Mouse (Mus musculus) gonadal fat pad, adult 2 months (tissue): ENCODE data around the gene Ankub1. TPM values are rescaled to one million over a fixed set of nuclear protein-coding genes. Genes with fewer than 3 reads are reported as not detected.

Experiments used
- DNase-seq: peaks from one replicate; pipeline ENCODE4 v3.0.0-alpha.2; 2012; ENCODE audit warnings: low read depth
- polyA plus RNA-seq: library from polyadenylated mRNA; depleted of rRNA; stranded (reverse); fragments of >200 nt; gene quantifications from 2 replicates; pipeline ENCODE4 v1.2.3, GENCODE M21; 2012; rRNA removed

The Ankub1 gene
- polyA plus RNA-seq, 1 experiment = not detected

DNA sequence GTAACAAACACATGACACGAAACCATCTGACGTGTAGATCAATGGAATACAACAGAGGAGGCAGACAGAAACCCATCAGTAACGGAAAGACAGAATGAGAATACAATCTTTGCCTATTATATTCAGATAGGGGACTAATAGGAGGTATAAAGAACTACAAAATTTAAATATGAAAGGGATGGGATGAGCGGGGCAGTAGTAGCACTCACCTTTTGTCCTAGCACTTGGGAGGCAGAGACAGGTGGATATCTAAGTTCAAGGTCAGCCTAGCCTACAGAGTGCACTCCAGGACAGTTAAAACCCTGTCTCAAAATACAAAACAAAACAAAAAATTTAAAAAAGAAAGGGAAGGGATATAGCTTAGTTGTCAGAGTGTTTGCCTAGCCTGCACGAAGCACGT lies 49.4 kb downstream of the Ankub1 start:
- no peak for DNase-seq

DNA sequence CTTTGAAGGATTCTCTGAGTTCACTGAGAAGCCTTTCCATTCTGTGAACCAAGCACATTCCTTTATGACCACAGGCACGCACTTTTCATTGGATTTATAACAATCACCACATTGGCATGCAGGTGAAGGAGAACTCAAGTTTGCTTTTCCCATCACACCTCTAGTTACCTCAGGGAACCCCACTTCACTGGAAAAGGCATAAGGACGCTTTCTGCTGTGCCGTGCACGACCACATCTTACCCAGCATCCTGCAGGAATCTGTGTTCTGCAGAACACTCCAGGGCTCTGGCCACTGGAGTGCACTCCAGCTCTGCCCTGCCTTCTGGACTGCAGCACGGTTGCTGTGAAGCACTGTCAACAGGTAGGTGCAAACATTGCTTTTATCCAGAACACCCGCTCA lies 55.0 kb downstream of the Ankub1 start:
- no peak for DNase-seq

DNA sequence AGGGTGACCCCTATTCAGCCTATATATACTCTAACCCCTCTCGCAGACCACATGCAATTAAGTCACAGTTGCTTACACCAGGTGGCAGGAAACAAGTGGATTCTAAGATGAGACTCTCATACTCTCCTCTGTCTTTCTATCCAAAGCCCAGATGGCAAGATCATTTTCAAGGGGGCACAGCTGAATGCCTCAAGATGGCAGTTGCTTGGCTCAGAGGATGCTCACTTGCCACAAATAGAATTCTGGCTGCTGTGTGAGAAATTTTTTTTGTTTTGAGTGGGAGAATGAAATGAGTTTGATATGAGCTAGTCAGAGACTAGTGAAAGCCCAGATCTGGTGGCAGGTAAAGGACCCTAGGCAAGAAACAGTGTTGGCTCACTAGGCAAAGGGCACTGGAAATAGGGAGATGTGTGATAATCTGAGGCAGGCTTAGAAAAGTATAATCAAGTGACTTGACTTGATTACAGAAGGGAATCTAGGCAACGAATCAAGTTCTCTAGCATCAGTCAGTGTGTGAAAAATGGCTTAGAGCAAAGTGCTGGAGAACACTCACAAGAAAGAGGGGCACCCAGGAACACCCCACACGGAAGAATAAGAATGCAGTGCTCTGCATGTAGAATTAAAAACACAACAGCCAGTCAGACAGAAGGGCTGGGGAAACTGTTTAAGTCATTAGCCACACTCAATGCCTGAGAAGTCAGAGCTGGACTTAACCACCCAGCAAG lies 57.7 kb downstream of the Ankub1 start:
- DNase-seq = no peak

DNA sequence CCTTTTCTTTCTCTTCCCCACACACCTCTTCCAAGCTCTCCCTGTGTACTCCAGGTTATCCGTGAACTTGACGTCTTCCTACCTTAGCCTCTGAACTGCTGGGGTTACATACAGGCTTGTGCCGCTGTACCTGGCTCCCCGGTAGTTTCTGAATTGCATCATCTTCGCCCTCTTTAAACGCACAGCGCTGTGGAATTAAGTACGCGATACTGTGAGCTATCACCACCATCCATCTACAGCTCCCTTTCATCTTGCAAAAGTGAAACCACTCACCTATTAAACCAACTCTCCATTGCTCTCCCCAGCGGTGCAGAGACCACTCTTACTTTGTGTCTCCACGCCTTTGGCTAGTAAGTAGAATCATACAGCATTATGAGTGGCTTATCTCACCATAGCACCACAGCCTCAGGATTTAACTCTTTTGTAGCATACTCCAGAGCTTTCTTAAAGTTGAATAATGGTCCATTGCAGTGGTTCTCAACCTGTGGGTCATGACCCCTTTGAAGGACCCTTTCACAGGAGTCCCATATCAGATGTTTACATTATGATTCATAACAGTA lies 65.6 kb downstream of the Ankub1 start:
- DNase-seq = no peak

DNA sequence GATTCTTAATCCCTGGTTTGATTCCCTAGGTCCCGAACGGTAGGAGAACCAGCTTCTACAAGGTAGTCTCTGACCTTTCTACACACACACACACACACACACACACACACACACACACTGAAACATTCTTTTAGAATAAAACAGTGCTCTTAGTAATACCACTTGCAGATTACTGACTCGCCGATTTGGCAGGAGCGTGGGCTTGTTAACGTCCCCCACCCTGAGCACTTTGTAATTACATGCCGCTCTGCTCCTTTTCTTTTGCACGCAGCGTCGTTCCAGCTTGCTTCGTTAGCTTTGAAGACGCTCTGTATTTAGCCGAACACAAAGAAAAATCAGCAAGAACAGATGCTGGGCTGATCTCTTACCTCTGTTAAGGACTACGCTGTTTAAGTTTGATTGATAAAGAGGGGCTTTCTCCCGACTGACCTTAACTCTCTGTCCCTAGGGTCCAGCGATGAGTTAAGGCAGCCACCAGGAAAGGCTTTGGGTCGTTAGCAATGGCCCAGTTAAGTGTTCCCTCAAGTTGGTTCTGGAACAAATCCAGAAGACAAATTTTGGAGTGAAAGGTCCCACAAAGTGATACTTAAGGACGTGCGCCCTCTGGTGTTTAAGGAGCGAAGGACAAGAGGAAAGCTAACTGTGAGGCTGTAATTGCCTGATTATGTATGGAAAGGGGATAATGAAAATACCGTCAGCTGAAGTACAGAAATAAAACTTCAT lies 67.2 kb downstream of the Ankub1 start:
- DNase-seq = no peak

DNA sequence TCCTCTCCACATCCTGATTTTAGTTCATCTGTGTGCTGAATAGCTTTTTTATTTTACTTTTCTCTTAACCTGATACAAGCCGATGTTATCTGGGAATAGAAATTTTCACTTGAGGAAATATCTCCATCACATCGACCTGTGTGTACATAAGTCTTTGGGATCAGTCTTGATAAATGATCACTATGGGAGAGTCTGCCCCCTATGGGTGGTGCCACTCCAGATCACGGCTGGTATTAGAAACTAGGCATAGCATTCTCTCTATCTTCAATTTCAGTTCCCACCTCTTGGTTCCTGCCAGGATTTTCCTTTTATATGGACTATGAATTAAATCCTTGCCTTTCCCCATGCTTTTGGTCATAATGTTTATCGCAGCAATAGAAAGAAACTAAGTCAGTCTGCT lies 72.9 kb downstream of the Ankub1 start:
- DNase-seq = no peak

DNA sequence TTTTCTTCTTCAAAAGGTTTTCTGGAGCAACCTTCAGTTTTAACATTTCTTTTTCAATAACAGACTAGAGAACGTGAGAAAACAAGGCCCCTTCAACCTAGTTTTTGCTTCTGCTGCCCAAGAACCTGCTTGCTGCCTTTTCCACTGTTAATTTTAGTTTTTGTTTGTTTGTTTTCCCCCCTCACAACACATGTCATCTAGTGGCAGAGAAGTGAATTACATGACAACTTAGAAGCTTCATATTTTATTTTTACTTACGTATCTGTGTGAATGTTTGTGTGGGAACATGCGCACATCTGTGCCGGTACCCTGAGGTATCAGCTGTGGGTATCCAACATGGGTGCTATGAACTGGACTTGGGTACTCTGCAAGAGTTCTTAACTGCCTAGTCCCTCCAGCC lies 76.9 kb downstream of the Ankub1 start:
- DNase-seq = no peak

DNA sequence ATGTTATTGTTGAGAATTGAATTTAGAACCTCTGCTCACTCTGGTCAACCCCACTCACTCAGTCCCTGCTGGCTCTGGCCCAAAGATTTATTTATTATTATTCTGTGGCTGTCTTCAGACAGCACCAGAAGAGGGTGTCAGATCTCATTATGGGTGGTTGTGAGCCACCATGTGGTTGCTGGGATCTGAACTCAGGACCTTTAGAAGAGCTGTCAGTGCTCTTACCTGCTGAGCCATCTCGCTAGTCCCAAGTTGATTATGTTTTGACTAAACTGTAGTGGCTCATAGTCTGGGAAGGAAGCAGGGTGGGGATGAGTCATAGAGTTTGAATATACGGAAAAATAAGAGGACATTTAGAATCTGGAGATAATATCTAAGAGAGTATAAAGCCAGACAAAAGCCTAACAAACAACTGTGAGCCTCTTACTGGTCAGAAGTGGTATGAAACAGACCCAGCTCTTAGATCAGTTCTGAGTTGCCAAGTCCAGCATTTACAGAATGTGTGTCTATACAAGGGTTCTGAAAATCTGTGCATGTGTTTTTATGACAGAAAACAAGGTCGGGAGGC lies 80.1 kb downstream of the Ankub1 start:
- DNase-seq = no peak

DNA sequence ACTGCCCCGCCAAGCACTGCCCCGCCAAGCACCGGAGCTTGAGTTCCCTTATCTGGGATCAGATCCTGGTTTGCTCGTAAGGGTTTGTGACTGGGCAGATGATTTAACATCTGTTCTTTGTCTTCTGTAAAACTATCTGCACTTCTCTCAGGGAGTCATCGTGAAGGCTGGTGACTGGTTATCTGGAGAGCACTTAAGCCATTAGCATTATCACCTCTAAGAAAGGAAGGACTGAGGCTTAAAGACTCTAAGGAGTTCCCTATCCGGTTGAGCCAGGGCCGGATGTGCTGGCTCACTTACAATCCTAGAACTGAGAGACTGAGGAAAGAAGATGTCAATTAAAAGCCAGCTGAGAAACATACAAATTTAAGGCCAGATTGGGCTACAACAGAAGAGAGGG lies 80.8 kb downstream of the Ankub1 start:
- no peak for DNase-seq

Other genes starting within 250 kb of the Ankub1 start
- 37.0 and 50.1 TPM in 2 replicates for gene Wwtr1, start 116.9 kb downstream of the Ankub1 start, polyA plus RNA-seq
- gene Commd2, start 41.1 kb downstream of the Ankub1 start, polyA plus RNA-seq = 16.5 and 26.6 TPM in 2 replicates
- 51.8 and 63.8 TPM in 2 replicates for gene Rnf13, start 43.3 kb upstream of the Ankub1 start, polyA plus RNA-seq
- 47.3 and 56.4 TPM in 2 replicates for gene Pfn2, start 155.3 kb upstream of the Ankub1 start, polyA plus RNA-seq